Mouse (Mus musculus): Measurements from ENCODE around the gene C1s2. TPM values are rescaled to one million over a fixed set of nuclear protein-coding genes. Genes with fewer than 3 reads are reported as not detected.
"Not testable (repeated sequence)": the region's sequence is repeated elsewhere in the genome, so short reads cannot be mapped to it uniquely, and the experiment has no call there.

The C1s2 gene
- polyA plus RNA-seq (2012; rRNA removed): 0.17 and 0.18 TPM in 2 replicates

- H3K4me3 ChIP-seq (replicated peaks; ENCODE audit: insufficient read depth, low read depth, low read length); H3K4me1 ChIP-seq (ENCODE audit: control insufficient read depth, insufficient read depth, low read length); DNase-seq; H3K27me3 ChIP-seq (ENCODE audit: control insufficient read depth, insufficient read depth, low read length); H3K27ac ChIP-seq (ENCODE audit: insufficient read depth, low read length): not testable (repeated sequence)
- 69% methylated on average over 2 of the region's 2 CpGs for WGBS
Measured at GRCm38 (mm10) chr6:124635985-124636384, at the start of gene C1s2. C1s2 (minus strand) TSS chr6:124636085.

GRCm38 (mm10) chr6:124683591-124684417 is 47.9 kb upstream of the C1s2 start:
- H3K4me3 ChIP-seq (replicated peaks; ENCODE audit: insufficient read depth, low read depth, low read length): no peak overlapping the region
- peaks cover 11% of the 10 kb centered on the region for H3K4me1 ChIP-seq (ENCODE audit: control insufficient read depth, insufficient read depth, low read length)
- DNase-seq: peak; percentile 44 to 62
- TF ChIP-seq POLR2A (IDR thresholded peaks at IDR 0.05; ENCODE audit: borderline replicate concordance, insufficient read depth, low read length) (no peak), CTCF (IDR thresholded peaks at IDR 0.05; ENCODE audit: borderline replicate concordance, insufficient read depth, low read depth, low read length) (no peak)
- 63% methylated on average over 14 of the region's 14 CpGs for WGBS
- no peaks in the 10 kb centered on the region for H3K27me3 ChIP-seq (ENCODE audit: control insufficient read depth, insufficient read depth, low read length)
- H3K27ac ChIP-seq (ENCODE audit: insufficient read depth, low read length): peak overlapping the region; percentile 71

- DNase-seq; H3K27me3 ChIP-seq (ENCODE audit: control insufficient read depth, insufficient read depth, low read length); H3K4me3 ChIP-seq (replicated peaks; ENCODE audit: insufficient read depth, low read depth, low read length); H3K27ac ChIP-seq (ENCODE audit: insufficient read depth, low read length): not testable (repeated sequence)
- 85% methylated on average over 6 of the region's 6 CpGs for WGBS
- peaks cover 11% of the 10 kb centered on the region for H3K4me1 ChIP-seq (ENCODE audit: control insufficient read depth, insufficient read depth, low read length)
Measured at GRCm38 (mm10) chr6:124682291-124682690, 46.4 kb upstream of the C1s2 start.

- WGBS: 48% methylated on average over 3 of the region's 3 CpGs
- Histone ChIP-seq H3K4me3 (replicated peaks; ENCODE audit: insufficient read depth, low read depth, low read length) (no peak overlapping the region), H3K4me1 (ENCODE audit: control insufficient read depth, insufficient read depth, low read length) (peaks cover 17% of the 10 kb centered on the region), H3K27me3 (ENCODE audit: control insufficient read depth, insufficient read depth, low read length) (no peaks in the 10 kb centered on the region), H3K27ac (ENCODE audit: insufficient read depth, low read length) (no peak overlapping the region)
- no peak for TF ChIP-seq POLR2A (IDR thresholded peaks at IDR 0.05; ENCODE audit: borderline replicate concordance, insufficient read depth, low read length)
- TF ChIP-seq CTCF (IDR thresholded peaks at IDR 0.05; ENCODE audit: borderline replicate concordance, insufficient read depth, low read depth, low read length): no peak
- no peak for DNase-seq
Measured at GRCm38 (mm10) chr6:124679486-124679885, 43.6 kb upstream of the C1s2 start.

- Histone ChIP-seq H3K27me3 (ENCODE audit: control insufficient read depth, insufficient read depth, low read length) (no peaks in the 10 kb centered on the region), H3K4me3 (replicated peaks; ENCODE audit: insufficient read depth, low read depth, low read length) (no peak overlapping the region), H3K27ac (ENCODE audit: insufficient read depth, low read length) (no peak overlapping the region), H3K4me1 (ENCODE audit: control insufficient read depth, insufficient read depth, low read length) (peaks cover 17% of the 10 kb centered on the region; the same call in 1 of the 2 replicates)
- no peak for DNase-seq
- TF ChIP-seq POLR2A (IDR thresholded peaks at IDR 0.05; ENCODE audit: borderline replicate concordance, insufficient read depth, low read length): no peak
- TF ChIP-seq CTCF (IDR thresholded peaks at IDR 0.05; ENCODE audit: borderline replicate concordance, insufficient read depth, low read depth, low read length): no peak
- WGBS: 88% methylated on average over 7 of the region's 7 CpGs
Measured at GRCm38 (mm10) chr6:124678769-124679168, 42.9 kb upstream of the C1s2 start.

GRCm38 (mm10) chr6:124676171-124676570 is 40.3 kb upstream of the C1s2 start:
- WGBS: 51% methylated on average over 6 of the region's 6 CpGs
- Histone ChIP-seq H3K4me3 (replicated peaks; ENCODE audit: insufficient read depth, low read depth, low read length) (no peak overlapping the region), H3K27me3 (ENCODE audit: control insufficient read depth, insufficient read depth, low read length) (no peaks in the 10 kb centered on the region), H3K27ac (ENCODE audit: insufficient read depth, low read length) (no peak overlapping the region), H3K4me1 (ENCODE audit: control insufficient read depth, insufficient read depth, low read length) (peaks cover 29% of the 10 kb centered on the region)
- TF ChIP-seq POLR2A (IDR thresholded peaks at IDR 0.05; ENCODE audit: borderline replicate concordance, insufficient read depth, low read length): no peak
- no peak for TF ChIP-seq CTCF (IDR thresholded peaks at IDR 0.05; ENCODE audit: borderline replicate concordance, insufficient read depth, low read depth, low read length)
- DNase-seq: peak in 1 of 2 experiments; percentile 46

GRCm38 (mm10) chr6:124674591-124674990 is 38.7 kb upstream of the C1s2 start:
- H3K4me1 ChIP-seq (ENCODE audit: control insufficient read depth, insufficient read depth, low read length): peaks cover 37% of the 10 kb centered on the region
- H3K27ac ChIP-seq (ENCODE audit: insufficient read depth, low read length): no peak overlapping the region
- 97% methylated on average over 7 of the region's 7 CpGs for WGBS
- no peak for TF ChIP-seq CTCF (IDR thresholded peaks at IDR 0.05; ENCODE audit: borderline replicate concordance, insufficient read depth, low read depth, low read length)
- TF ChIP-seq POLR2A (IDR thresholded peaks at IDR 0.05; ENCODE audit: borderline replicate concordance, insufficient read depth, low read length): no peak
- no peaks in the 10 kb centered on the region for H3K27me3 ChIP-seq (ENCODE audit: control insufficient read depth, insufficient read depth, low read length)
- DNase-seq: no peak
- no peak overlapping the region for H3K4me3 ChIP-seq (replicated peaks; ENCODE audit: insufficient read depth, low read depth, low read length)

- no peaks in the 10 kb centered on the region for H3K27me3 ChIP-seq (ENCODE audit: control insufficient read depth, insufficient read depth, low read length)
- H3K4me1 ChIP-seq (ENCODE audit: control insufficient read depth, insufficient read depth, low read length): peaks cover 42% of the 10 kb centered on the region
- TF ChIP-seq CTCF (IDR thresholded peaks at IDR 0.05; ENCODE audit: borderline replicate concordance, insufficient read depth, low read depth, low read length): no peak
- TF ChIP-seq POLR2A (IDR thresholded peaks at IDR 0.05; ENCODE audit: borderline replicate concordance, insufficient read depth, low read length): no peak
- 8% methylated on average over 9 of the region's 9 CpGs for WGBS
- no peak overlapping the region for H3K4me3 ChIP-seq (replicated peaks; ENCODE audit: insufficient read depth, low read depth, low read length)
- no peak overlapping the region for H3K27ac ChIP-seq (ENCODE audit: insufficient read depth, low read length)
- DNase-seq: peak; percentile 79 to 84
Measured at GRCm38 (mm10) chr6:124673619-124674018, 37.7 kb upstream of the C1s2 start.

All from cerebellum, adult 2 months (tissue).